Mouse (Mus musculus) liver, embryonic 11.5 days (tissue): ENCODE results near the gene Med16. TPM values are rescaled to one million over a fixed set of nuclear protein-coding genes. Genes with fewer than 3 reads are reported as not detected.

Source experiments
- ATAC-seq: fragments of 200-750 bp; cut with Nextera tagmentation; replicated peaks from 2 replicates; pipeline ENCODE4 v1.8.0; 2017; ENCODE audit warnings: moderate number of reproducible peaks, mild to moderate bottlenecking, moderate TSS enrichment, moderate library complexity; ENCODE audit not compliant: low FRiP score
- DNase-seq: peaks from one replicate; pipeline ENCODE4 v3.0.0-alpha.2; 2017; ENCODE audit warnings: low spot score
- H3K27ac ChIP-seq: fragments of 300-500 bp; sonication (generic); 2 replicates; pipeline ENCODE4 v1.5.1; 2014; ENCODE audit warnings: mild to moderate bottlenecking, low read depth, low read length, control low read depth
- H3K27me3 ChIP-seq: fragments of 300-500 bp; sonication (generic); replicated peaks from 2 replicates; pipeline ENCODE4 v1.6.1; 2014; ENCODE audit warnings: low read length, mixed read lengths; ENCODE audit not compliant: control insufficient read depth, insufficient read depth
- H3K36me3 ChIP-seq: fragments of 300-500 bp; sonication (generic); 2 replicates; pipeline ENCODE4 v1.6.1; 2014; ENCODE audit warnings: mild to moderate bottlenecking, low read length, moderate library complexity, mixed read lengths; ENCODE audit not compliant: control insufficient read depth, insufficient read depth
- H3K4me1 ChIP-seq: fragments of 300-500 bp; sonication (generic); replicated peaks from 2 replicates; pipeline ENCODE4 v1.6.1; 2014; ENCODE audit warnings: low read length, mixed read lengths; ENCODE audit not compliant: control insufficient read depth, insufficient read depth
- H3K4me2 ChIP-seq: fragments of 300-500 bp; sonication (generic); 2 replicates; pipeline ENCODE4 v1.6.1; 2014; ENCODE audit warnings: mild to moderate bottlenecking, control low read depth, moderate library complexity
- H3K4me3 ChIP-seq: fragments of 300-500 bp; sonication (generic); 2 replicates; pipeline ENCODE4 v1.5.1; 2014; ENCODE audit warnings: low read depth, low read length, control low read depth
- H3K9ac ChIP-seq: fragments of 300-500 bp; sonication (generic); 2 replicates; pipeline ENCODE4 v1.6.1; 2014; ENCODE audit warnings: low read depth, low read length, control low read depth
- H3K9me3 ChIP-seq: fragments of 300-500 bp; sonication (generic); 2 replicates; pipeline ENCODE4 v1.6.1; 2016; ENCODE audit warnings: low read length, inconsistent platforms, mixed read lengths; ENCODE audit not compliant: control insufficient read depth
- WGBS: fragments of 180-500 bp; shearing (Covaris S2); extraction: QIAGEN DNeasy Blood & Tissue Kit; methylation state at CpG from one replicate; pipeline ENCODE4 v1.1.7; 2014; 5-methylcytosine and 5-hydroxymethylcytosine counted together
- polyA plus RNA-seq: library from polyadenylated mRNA; unstranded; fragments of >200 nt; fragmentation: Nextera tagmentation; extraction: Ambion mirVana; gene quantifications from 2 replicates; pipeline ENCODE4 v1.2.1, GENCODE M21; 2014

Med16 gene
- 32.6 and 37.4 TPM in 2 replicates for polyA plus RNA-seq

DNA sequence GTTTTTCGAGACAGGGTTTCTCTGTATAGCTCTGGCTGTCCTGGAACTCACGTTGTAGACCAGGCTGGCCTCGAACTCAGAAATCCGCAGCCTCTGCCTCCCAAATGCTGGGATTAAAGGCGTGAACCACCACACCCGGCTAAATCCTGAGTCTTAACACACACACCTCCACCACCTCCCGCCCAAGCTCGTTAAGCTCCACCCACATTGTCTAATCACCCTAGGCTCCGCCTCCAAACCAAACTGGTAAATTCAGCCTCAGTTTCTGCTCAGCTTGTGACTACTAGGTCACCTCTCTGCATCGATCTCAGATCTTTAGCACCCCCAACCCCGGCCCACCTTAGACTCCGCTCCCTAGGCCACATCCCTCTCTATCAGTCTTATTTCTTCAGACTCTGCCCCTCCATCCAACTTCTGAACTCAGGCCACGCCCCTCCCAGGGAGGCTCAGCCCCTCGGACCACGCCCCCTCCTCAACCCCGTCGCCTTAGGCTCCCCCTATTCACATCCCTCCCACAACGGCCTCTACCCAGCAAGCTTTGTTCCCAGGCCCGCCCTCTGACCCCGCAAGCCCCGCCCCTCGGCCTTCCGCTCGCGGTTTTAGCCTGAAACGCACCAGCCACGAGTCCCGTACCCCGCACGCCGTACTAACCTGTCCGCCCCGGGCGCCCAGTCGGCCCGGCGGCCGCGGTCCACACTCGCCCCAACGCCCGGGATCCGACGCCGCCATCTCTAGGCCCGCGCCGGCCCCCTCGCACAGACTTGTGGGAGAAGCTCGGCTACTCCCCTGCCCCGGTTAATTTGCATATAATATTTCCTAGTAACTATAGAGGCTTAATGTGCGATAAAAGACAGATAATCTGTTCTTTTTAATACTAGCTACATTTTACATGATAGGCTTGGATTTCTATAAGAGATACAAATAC lies at the start of gene Med16:
TSS of gene Med16 (minus strand) at position 757 of the 925 bp plus-strand sequence.
- ATAC-seq: peak; percentile 94
- H3K36me3 ChIP-seq: peaks cover 24% of the 10 kb centered on the region

GRCm38 (mm10) chr10:79958140-79958816 lies 49.6 kb upstream of the Med16 start:
- peak overlapping the region; percentile 43 for H3K27ac ChIP-seq

More for the DNA sequence above, at the start of gene Med16:
- H3K27me3 ChIP-seq: no peaks in the 10 kb centered on the region
- peaks cover 9% of the 10 kb centered on the region for H3K4me1 ChIP-seq
- H3K9me3 ChIP-seq: no peaks in the 10 kb centered on the region
- H3K4me3 ChIP-seq: peak within 1 kb of the TSS; percentile 73
- peak within 1 kb of the TSS; percentile 91 for H3K9ac ChIP-seq
- DNase-seq: peak; percentile 97
- WGBS: 2% methylated on average over 52 of the region's 52 CpGs
- peak within 1 kb of the TSS; percentile 97 for H3K27ac ChIP-seq
- peak within 1 kb of the TSS; percentile 68 for H3K4me2 ChIP-seq

DNA sequence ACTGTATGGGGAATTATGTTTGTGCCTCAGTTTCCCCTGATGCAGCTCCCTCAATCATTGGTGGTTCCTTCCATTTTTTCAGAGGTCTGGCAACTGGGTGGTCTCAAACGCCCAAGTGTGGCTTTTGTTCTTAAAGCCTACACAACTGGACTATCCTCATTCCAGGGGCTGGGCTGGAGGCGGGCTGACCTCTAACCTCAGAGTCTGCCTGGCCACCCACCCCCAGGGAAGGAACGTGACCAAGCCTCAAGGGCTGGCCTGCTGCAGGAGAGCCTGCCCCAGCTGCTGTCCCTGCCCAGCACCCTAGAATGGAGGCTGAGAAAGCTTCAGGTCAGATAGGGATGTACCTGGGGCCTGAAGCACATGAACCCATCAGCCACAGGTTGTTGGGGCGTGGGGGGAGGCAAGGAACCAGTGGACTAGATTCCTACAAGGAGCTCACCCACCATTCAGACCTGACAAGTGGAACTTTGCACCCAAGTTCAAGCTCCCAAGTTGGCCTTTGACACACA lies 48.0 kb upstream of the Med16 start:
- Histone ChIP-seq H3K4me1 (peaks cover 13% of the 10 kb centered on the region), H3K9me3 (no peaks in the 10 kb centered on the region), H3K4me2 (no peak overlapping the region), H3K27ac (no peak overlapping the region), H3K9ac (no peak overlapping the region), H3K27me3 (no peaks in the 10 kb centered on the region), H3K36me3 (peaks cover 6% of the 10 kb centered on the region; the same call in 1 of the 2 replicates), H3K4me3 (no peak overlapping the region)
- no peak for ATAC-seq
- no peak for DNase-seq
- 40% methylated on average over 4 of the region's 4 CpGs for WGBS

More at GRCm38 (mm10) chr10:79958140-79958816, 49.6 kb upstream of the Med16 start:
- Histone ChIP-seq H3K4me2 (peak overlapping the region; percentile 51), H3K9ac (peak overlapping the region; percentile 25; the same call in 1 of the 2 replicates), H3K27me3 (no peaks in the 10 kb centered on the region), H3K36me3 (peaks cover 20% of the 10 kb centered on the region), H3K9me3 (no peaks in the 10 kb centered on the region), H3K4me3 (0 out of 2 replicates have a peak overlapping the region, but pooled peaks have one; percentile 10), H3K4me1 (peaks cover 13% of the 10 kb centered on the region)
- DNase-seq (peak; percentile 82), ATAC-seq (no peak)
- 17% methylated on average over 21 of the region's 21 CpGs for WGBS

DNA sequence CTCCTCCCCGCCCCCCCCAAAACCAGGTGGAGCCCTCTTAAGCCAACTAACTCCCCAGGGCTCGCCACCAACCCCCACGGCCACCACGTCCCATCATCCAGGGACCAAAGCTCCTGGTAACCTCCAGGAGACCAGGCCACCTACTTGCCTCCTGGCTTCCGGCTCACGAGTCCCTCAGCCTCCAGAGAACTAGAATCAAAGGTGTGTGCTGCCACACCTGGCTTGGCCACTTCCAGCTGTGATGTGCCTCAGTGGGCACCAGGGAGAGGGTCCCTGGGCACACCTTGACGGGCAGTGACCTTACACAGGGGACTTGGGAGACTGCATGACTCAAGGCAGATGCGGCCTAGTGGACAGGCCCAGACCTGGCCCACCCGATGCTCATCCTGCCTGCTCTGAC lies 47.0 kb upstream of the Med16 start:
- Histone ChIP-seq H3K4me3 (no peak overlapping the region), H3K27ac (no peak overlapping the region), H3K4me2 (no peak overlapping the region), H3K9ac (no peak overlapping the region), H3K9me3 (no peaks in the 10 kb centered on the region), H3K4me1 (peaks cover 6% of the 10 kb centered on the region), H3K36me3 (peaks cover 8% of the 10 kb centered on the region), H3K27me3 (no peaks in the 10 kb centered on the region)
- DNase-seq (no peak), ATAC-seq (no peak)
- WGBS: 72% methylated on average over 9 of the region's 9 CpGs

GRCm38 (mm10) chr10:79953946-79954345 lies 45.2 kb upstream of the Med16 start:
- no peak for ATAC-seq

DNA sequence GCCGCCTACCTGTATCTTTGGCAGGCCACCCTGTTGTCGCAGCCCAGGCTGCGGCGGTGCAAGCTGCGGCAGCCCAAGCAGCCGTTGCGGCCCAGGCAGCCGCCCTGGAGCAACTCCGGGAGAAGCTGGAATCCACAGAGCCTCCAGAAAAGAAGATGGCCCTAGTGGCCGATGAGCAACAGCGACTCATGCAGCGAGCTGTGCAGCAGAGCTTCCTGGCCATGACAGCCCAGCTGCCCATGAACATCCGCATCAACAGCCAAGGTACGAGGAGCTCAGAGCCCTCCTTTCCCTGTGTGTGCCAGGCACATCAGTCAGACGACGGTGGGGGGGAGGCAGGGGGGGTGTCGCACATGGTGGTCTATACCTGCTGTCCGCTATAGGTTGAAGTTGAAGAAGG lies 41.9 kb upstream of the Med16 start:
- ATAC-seq (no peak), DNase-seq (no peak)
- peaks cover 22% of the 10 kb centered on the region for H3K4me1 ChIP-seq
- H3K4me2 ChIP-seq: no peak overlapping the region
- no peak overlapping the region for H3K9ac ChIP-seq
- no peak overlapping the region for H3K27ac ChIP-seq
- H3K27me3 ChIP-seq: no peaks in the 10 kb centered on the region
- peaks cover 23% of the 10 kb centered on the region for H3K36me3 ChIP-seq
- WGBS: 87% methylated on average over 18 of the region's 18 CpGs
- H3K9me3 ChIP-seq: no peaks in the 10 kb centered on the region
- H3K4me3 ChIP-seq: no peak overlapping the region

More at GRCm38 (mm10) chr10:79953946-79954345, 45.2 kb upstream of the Med16 start:
- no peak overlapping the region for H3K4me3 ChIP-seq
- H3K27ac ChIP-seq: no peak overlapping the region
- DNase-seq: no peak
- peaks cover 5% of the 10 kb centered on the region; the same call in 1 of the 2 replicates for H3K4me1 ChIP-seq
- H3K4me2 ChIP-seq: no peak overlapping the region
- no peaks in the 10 kb centered on the region for H3K9me3 ChIP-seq
- 81% methylated on average over 6 of the region's 6 CpGs for WGBS
- H3K27me3 ChIP-seq: no peaks in the 10 kb centered on the region
- H3K36me3 ChIP-seq: peaks cover 23% of the 10 kb centered on the region
- H3K9ac ChIP-seq: no peak overlapping the region

DNA sequence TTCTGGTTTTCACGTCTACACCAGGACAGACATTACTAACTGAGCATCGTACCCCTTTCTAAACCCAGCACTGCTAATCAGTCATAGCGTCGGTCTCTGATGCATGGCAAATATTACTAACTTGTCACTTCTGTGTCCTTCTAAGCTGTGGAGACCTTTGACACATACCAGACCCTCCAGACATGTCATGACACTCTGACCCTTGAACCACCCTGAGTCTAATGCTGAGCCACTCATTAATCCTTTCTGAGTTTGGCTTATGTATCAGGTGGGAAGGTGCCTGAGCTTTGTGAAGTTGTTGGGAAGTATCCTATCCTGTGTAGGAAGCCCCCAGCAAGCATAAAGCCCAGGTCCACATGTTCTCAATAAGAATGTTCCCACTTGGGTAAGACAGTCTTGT lies 41.1 kb upstream of the Med16 start:
- Histone ChIP-seq H3K27me3 (no peaks in the 10 kb centered on the region), H3K4me1 (peaks cover 30% of the 10 kb centered on the region), H3K36me3 (peaks cover 25% of the 10 kb centered on the region), H3K4me3 (no peak overlapping the region), H3K9me3 (no peaks in the 10 kb centered on the region), H3K27ac (no peak overlapping the region), H3K4me2 (no peak overlapping the region), H3K9ac (no peak overlapping the region)
- DNase-seq (no peak), ATAC-seq (no peak)
- 71% methylated on average over 4 of the region's 4 CpGs for WGBS

DNA sequence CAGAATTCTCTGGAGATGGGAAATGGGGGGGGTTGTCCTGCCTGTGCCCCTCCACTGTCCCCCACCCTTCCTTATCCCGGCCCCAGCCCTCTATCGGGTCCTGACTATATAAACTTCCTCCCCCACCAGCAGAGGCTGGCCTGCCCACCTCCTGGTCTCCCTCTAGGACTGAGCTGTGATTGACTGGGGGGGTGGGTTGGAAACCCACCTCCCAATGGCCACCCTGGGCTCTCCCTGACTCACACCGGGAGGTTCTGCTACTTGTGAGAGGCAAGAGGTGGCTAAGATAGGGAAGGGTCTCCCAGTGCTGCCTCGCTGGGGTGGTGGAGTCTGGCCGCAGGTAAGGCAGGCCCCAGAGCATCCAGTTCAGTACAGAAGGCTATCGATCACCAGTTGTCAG lies 38.8 kb upstream of the Med16 start:
- Histone ChIP-seq H3K4me2 (peak overlapping the region; percentile 62), H3K9ac (peak overlapping the region; percentile 42; the same call in 1 of the 2 replicates), H3K27me3 (no peaks in the 10 kb centered on the region), H3K36me3 (peaks cover 25% of the 10 kb centered on the region), H3K4me1 (peaks cover 51% of the 10 kb centered on the region), H3K27ac (peak overlapping the region; percentile 91), H3K4me3 (no peak overlapping the region; the same call in 1 of the 2 replicates), H3K9me3 (no peaks in the 10 kb centered on the region)
- 58% methylated on average over 6 of the region's 6 CpGs for WGBS
- ATAC-seq (no peak), DNase-seq (no peak)
